Mouse (Mus musculus): ENCODE results near the gene C1qtnf3. TPM values are rescaled to one million over a fixed set of nuclear protein-coding genes. Genes with fewer than 3 reads are reported as not detected.
"Not testable (repeated sequence)": the region's sequence is repeated elsewhere in the genome, so short reads cannot be mapped to it uniquely, and the experiment has no call there.

The C1qtnf3 gene
- polyA plus RNA-seq, 1 experiment = 0.96 TPM

DNA sequence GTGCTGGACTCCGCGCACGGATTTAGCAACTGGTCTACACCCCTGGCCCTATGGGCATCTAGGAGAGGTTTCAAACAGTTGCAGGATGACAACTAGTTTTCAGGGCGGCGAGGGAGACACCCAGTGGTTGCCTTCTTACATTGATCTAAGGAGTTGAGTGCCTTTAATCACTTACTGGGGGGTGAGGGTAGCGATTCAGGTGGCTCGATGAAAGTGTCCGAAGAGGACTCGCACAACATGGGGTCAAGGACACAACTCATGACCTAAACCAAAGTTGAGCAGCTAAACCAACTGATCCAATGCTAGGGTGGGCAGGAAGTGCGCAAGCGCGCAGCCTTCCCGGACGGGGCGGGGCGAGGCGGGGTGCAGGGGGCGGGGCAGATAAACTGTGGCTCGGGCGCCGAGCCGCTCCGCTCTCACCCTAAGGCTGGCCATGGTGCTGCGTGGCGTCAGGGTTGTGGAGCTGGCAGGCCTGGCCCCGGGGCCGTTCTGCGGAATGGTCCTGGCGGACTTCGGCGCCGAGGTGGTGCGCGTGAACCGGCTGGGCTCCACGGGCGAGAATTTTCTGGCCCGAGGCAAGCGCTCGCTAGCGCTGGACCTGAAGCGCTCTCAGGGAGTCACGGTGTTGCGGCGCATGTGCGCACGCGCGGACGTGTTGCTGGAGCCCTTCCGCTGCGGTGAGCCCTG is 29.4 kb downstream of the C1qtnf3 start, which contains the start of gene Amacr:
Gene Amacr, plus strand, starts transcription at position 380 of the 687 bp plus-strand sequence.
- WGBS = under 1% methylated on average over 52 of the region's 52 CpGs
- H3K36me3 ChIP-seq (ENCODE audit: control insufficient read depth, insufficient read depth, low read length) = peaks cover 4% of the 10 kb centered on the region
- no peaks in the 10 kb centered on the region for H3K27me3 ChIP-seq (ENCODE audit: control insufficient read depth, insufficient read depth, low read length)
- H3K4me1 ChIP-seq (ENCODE audit: control insufficient read depth, insufficient read depth, insufficient read length, low read length) = peaks cover 5% of the 10 kb centered on the region
- TF ChIP-seq CTCF (IDR thresholded peaks at IDR 0.05; ENCODE audit: extremely low read depth, insufficient read length, insufficient replicate concordance, low read depth, low read length) (peak; percentile 67; the same call in 1 of the 2 replicates), POLR2A (IDR thresholded peaks at IDR 0.05; ENCODE audit: low read depth, low read length) (peak; percentile 86)
- H3K4me3 ChIP-seq (ENCODE audit: low read depth, low read length) = peak within 1 kb of the TSS; percentile 96
- H3K27ac ChIP-seq (ENCODE audit: insufficient read depth, low read depth, low read length) = peak within 1 kb of the TSS; percentile 96

DNA sequence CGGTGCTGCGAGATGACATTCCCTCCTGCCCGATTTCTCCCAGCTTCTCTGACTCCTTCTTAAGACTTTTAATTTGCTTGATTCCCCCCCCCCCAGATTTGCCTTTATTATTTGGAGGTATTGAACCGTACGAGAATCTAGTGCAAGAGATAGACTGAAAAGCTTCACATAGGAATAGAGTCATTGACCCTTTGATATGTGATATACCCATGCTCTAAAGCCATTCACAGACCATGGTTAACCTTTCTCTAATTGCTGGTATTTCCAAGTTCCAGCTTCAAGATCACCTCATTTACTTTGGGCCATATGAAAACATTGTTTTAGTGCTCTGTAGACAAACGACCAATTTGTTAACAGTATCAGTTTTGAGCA is 29.9 kb downstream of the C1qtnf3 start:
- H3K4me3 ChIP-seq (ENCODE audit: low read depth, low read length) = peak overlapping the region; percentile 96
- H3K27ac ChIP-seq (ENCODE audit: insufficient read depth, low read depth, low read length) = peak overlapping the region; percentile 96
- peaks cover 9% of the 10 kb centered on the region for H3K4me1 ChIP-seq (ENCODE audit: control insufficient read depth, insufficient read depth, insufficient read length, low read length)
- under 1% methylated on average over 6 of the region's 6 CpGs for WGBS
- peaks cover 7% of the 10 kb centered on the region for H3K36me3 ChIP-seq (ENCODE audit: control insufficient read depth, insufficient read depth, low read length)
- TF ChIP-seq CTCF (IDR thresholded peaks at IDR 0.05; ENCODE audit: extremely low read depth, insufficient read length, insufficient replicate concordance, low read depth, low read length) (no peak), POLR2A (IDR thresholded peaks at IDR 0.05; ENCODE audit: low read depth, low read length) (no peak)
- H3K27me3 ChIP-seq (ENCODE audit: control insufficient read depth, insufficient read depth, low read length) = no peaks in the 10 kb centered on the region

DNA sequence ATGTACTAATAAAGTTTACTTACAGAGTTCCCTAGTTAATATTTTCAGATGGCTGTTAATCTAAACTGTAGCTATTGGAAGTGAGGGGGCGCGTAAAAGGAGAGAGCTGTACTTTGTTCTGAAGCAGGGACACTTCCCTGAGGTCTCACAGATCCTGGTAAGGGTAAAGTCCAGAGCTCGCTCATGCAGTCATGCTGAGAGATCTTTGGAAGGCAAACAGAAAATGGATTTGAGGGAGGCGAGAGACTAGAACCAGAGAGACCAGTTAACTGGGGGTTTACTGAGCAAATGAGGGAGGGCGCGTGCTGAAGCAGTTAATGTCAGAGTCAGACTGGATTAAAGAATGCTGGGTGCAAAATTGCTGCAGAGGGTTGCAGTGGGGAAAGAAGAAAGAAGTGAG is 33.6 kb downstream of the C1qtnf3 start:
- Histone ChIP-seq H3K27me3 (ENCODE audit: control insufficient read depth, insufficient read depth, low read length) (no peaks in the 10 kb centered on the region), H3K27ac (ENCODE audit: insufficient read depth, low read depth, low read length) (peak overlapping the region; percentile 78), H3K4me1 (ENCODE audit: control insufficient read depth, insufficient read depth, insufficient read length, low read length) (peaks cover 8% of the 10 kb centered on the region), H3K36me3 (ENCODE audit: control insufficient read depth, insufficient read depth, low read length) (peaks cover 15% of the 10 kb centered on the region), H3K4me3 (ENCODE audit: low read depth, low read length) (no peak overlapping the region)
- 37% methylated on average over 6 of the region's 6 CpGs for WGBS
- TF ChIP-seq POLR2A (IDR thresholded peaks at IDR 0.05; ENCODE audit: low read depth, low read length) (no peak), CTCF (IDR thresholded peaks at IDR 0.05; ENCODE audit: extremely low read depth, insufficient read length, insufficient replicate concordance, low read depth, low read length) (no peak)

DNA sequence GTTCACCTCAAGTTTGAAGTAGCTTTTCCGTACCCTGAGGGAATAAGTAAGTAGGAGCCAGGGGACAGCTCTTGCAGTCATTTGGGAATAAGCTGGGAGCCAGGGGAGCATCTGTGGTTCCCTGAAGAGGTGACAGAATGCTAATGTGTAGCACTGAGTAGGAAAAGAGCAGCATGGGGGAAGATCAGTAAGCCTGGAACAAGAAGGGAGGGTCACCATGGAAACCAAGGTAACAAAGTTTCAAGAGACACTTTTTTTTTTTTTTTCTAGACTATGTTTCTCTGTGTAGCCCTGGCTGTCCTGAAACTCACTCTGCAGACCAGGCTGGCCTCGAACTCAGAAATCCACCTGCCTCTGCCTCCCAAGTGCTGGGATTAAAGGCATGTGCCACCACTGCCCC is 34.3 kb downstream of the C1qtnf3 start:
- not testable (repeated sequence) for H3K27me3 ChIP-seq (ENCODE audit: control insufficient read depth, insufficient read depth, low read length); H3K4me3 ChIP-seq (ENCODE audit: low read depth, low read length); H3K4me1 ChIP-seq (ENCODE audit: control insufficient read depth, insufficient read depth, insufficient read length, low read length)
- peaks cover 15% of the 10 kb centered on the region for H3K36me3 ChIP-seq (ENCODE audit: control insufficient read depth, insufficient read depth, low read length)
- WGBS = 67% methylated on average over 2 of the region's 2 CpGs
- peak overlapping the region; percentile 78; the same call in 1 of the 2 replicates for H3K27ac ChIP-seq (ENCODE audit: insufficient read depth, low read depth, low read length)

DNA sequence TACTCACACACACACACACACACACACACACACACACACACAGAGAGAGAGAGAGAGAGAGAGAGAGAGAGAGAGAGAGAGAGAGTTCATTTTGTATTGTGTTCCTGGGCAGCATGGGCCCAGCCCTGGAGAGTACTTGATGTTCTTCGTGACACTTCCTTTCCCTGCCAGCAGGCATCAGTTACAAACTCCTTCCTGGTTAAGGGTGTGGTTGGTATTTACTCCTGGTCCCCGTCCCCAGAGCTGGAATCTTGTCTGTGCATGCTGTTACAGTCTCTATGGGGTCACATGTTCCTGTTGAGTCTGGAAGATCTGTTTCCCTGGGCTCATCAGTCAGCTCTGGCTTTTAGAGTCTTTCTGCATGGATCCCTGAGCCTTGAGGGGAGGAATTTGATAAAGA is 38.3 kb downstream of the C1qtnf3 start:
- peaks cover 6% of the 10 kb centered on the region; the same call in 1 of the 2 replicates for H3K4me1 ChIP-seq (ENCODE audit: control insufficient read depth, insufficient read depth, insufficient read length, low read length)
- H3K27me3 ChIP-seq (ENCODE audit: control insufficient read depth, insufficient read depth, low read length) = no peaks in the 10 kb centered on the region
- TF ChIP-seq POLR2A (IDR thresholded peaks at IDR 0.05; ENCODE audit: low read depth, low read length) = no peak
- TF ChIP-seq CTCF (IDR thresholded peaks at IDR 0.05; ENCODE audit: extremely low read depth, insufficient read length, insufficient replicate concordance, low read depth, low read length) = no peak
- H3K36me3 ChIP-seq (ENCODE audit: control insufficient read depth, insufficient read depth, low read length) = peaks cover 20% of the 10 kb centered on the region
- 22% methylated on average over 2 of the region's 2 CpGs for WGBS
- no peak overlapping the region for H3K4me3 ChIP-seq (ENCODE audit: low read depth, low read length)
- no peak overlapping the region for H3K27ac ChIP-seq (ENCODE audit: insufficient read depth, low read depth, low read length)

DNA sequence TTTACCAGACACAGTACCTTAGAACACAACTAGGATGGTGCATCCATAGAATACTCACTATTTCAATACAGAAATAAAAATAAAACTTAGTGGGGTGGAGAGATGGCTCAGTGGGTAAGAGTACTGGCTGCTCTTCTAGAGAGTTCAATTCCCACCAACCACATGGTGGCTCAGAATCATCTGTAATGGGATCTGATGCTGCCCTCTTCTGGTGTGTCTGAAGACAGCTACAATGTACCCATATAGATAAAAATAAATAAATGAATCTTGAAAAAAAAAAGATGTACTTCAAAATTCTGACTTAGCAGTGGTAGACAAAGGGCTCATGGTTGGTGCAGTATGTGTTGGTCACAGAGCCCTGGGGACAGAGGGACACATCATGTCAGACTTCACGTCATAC is 39.4 kb downstream of the C1qtnf3 start:
- 93% methylated on average over 1 of the region's 1 CpGs for WGBS
- peaks cover 22% of the 10 kb centered on the region for H3K36me3 ChIP-seq (ENCODE audit: control insufficient read depth, insufficient read depth, low read length)

DNA sequence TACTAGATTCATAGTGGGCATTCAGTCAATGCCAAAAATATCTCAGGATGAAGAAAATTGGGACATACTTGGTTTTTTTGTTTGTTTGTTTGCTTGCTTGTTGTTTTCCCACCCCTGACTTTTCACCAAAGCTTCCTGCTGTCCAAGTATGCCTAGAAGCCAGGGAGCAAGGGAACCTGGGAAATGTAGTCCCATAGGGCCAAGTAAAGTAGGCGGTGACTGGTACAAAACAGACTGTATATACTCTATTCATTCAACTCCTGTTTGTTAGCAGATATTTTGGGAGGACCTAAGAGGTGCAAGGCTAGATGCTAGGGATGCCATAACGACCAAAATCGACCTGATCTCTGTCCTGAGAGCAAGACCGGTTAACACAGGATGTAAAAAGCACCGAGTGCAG is 47.7 kb downstream of the C1qtnf3 start:
- Histone ChIP-seq H3K36me3 (ENCODE audit: control insufficient read depth, insufficient read depth, low read length) (peaks cover 5% of the 10 kb centered on the region; the same call in 1 of the 2 replicates), H3K4me3 (ENCODE audit: low read depth, low read length) (no peak overlapping the region), H3K27ac (ENCODE audit: insufficient read depth, low read depth, low read length) (no peak overlapping the region), H3K4me1 (ENCODE audit: control insufficient read depth, insufficient read depth, insufficient read length, low read length) (no peaks in the 10 kb centered on the region), H3K27me3 (ENCODE audit: control insufficient read depth, insufficient read depth, low read length) (no peaks in the 10 kb centered on the region)
- TF ChIP-seq POLR2A (IDR thresholded peaks at IDR 0.05; ENCODE audit: low read depth, low read length) (no peak), CTCF (IDR thresholded peaks at IDR 0.05; ENCODE audit: extremely low read depth, insufficient read length, insufficient replicate concordance, low read depth, low read length) (no peak)
- 41% methylated on average over 5 of the region's 5 CpGs for WGBS

More for the DNA sequence above, 39.4 kb downstream of the C1qtnf3 start:
- H3K4me1 ChIP-seq (ENCODE audit: control insufficient read depth, insufficient read depth, insufficient read length, low read length) = peaks cover 4% of the 10 kb centered on the region; the same call in 1 of the 2 replicates
- TF ChIP-seq POLR2A (IDR thresholded peaks at IDR 0.05; ENCODE audit: low read depth, low read length) (no peak), CTCF (IDR thresholded peaks at IDR 0.05; ENCODE audit: extremely low read depth, insufficient read length, insufficient replicate concordance, low read depth, low read length) (no peak)
- no peak overlapping the region for H3K4me3 ChIP-seq (ENCODE audit: low read depth, low read length)
- no peaks in the 10 kb centered on the region for H3K27me3 ChIP-seq (ENCODE audit: control insufficient read depth, insufficient read depth, low read length)
- no peak overlapping the region for H3K27ac ChIP-seq (ENCODE audit: insufficient read depth, low read depth, low read length)
